24 mouse cellular contexts compared by ENCODE assay signal in the genomic region with DNA sequence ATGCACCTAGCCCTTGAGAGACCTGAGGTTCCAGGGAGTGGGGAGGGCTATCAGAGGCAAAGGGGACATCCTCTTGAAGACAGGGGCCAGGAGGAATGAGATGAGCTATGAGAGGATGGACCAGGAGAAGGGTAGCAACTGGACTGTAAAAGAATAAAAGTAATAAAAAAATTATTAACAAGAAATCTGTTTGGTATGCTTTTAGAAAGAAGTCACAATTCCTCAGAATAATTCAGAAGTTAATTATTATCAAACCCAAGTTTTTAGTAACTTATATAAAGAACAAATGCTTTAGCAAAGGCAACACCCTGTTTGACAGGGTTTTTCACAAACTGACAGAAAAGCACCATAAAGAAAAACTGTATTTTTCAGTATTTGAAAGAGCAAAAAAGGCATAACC. TPM values are rescaled to one million over a fixed set of nuclear protein-coding genes. Genes with fewer than 3 reads are reported as not detected.
A peak's percentile ranks its signal among the peaks of the same experiment; 100 is the strongest.
DNase-seq lines count a peak whose midpoint lies in the region; ATAC-seq and TF ChIP-seq lines count a peak whose summit lies in the region.
"Had no signal": no experiment of that assay in that cellular context is flagged by ENCODE, and none has a peak within 500 bp of the region (broad histone marks: within the 10 kb centered on the region; RNA-seq: fewer than 3 reads in every experiment).

Gene Slc7a12 (plus strand): TSS at position 301 of the 400 bp plus-strand sequence.

- H3K9me3 ChIP-seq in kidney, embryonic 16.5 days (ENCODE audit: low read length), result no peaks in the 10 kb centered on the region
- no peaks in the 10 kb centered on the region for H3K9me3 ChIP-seq in kidney, postnatal 0 days (replicated peaks; ENCODE audit: low read length)
- H3K9me3 ChIP-seq: G1E had no signal

- H3K4me2 ChIP-seq in kidney, embryonic 16.5 days (replicated peaks; ENCODE audit: low read depth, low read length), result no peak within 1 kb of the TSS
- H3K4me2 ChIP-seq in kidney, postnatal 0 days (ENCODE audit: low read length), result no peak within 1 kb of the TSS

- no peak for ATAC-seq in kidney, embryonic 16.5 days (ENCODE audit: low FRiP score, low TSS enrichment)
- ATAC-seq in kidney, postnatal 0 days (replicated peaks; ENCODE audit: low FRiP score, low read depth), result no peak
- ATAC-seq: activated CD4-positive, CD25-positive, alpha-beta regulatory T cell, adult 4 months; CD4-positive, CD25-positive, alpha-beta regulatory T cell, adult 4 months; Patski had no signal

- no peak for TF ChIP-seq POLR2A in kidney, adult 2 months (IDR thresholded peaks at IDR 0.05; ENCODE audit: low read depth, low read length)

- H3K27ac ChIP-seq in kidney, adult 2 months (ENCODE audit: insufficient read depth, low read depth, low read length), result no peak within 1 kb of the TSS
- H3K27ac ChIP-seq in kidney, embryonic 16.5 days (ENCODE audit: low read length), result no peak within 1 kb of the TSS
- no peak within 1 kb of the TSS for H3K27ac ChIP-seq in kidney, postnatal 0 days

- no peaks in the 10 kb centered on the region for H3K36me3 ChIP-seq in kidney, adult 2 months (ENCODE audit: control insufficient read depth, insufficient read depth, low read length)
- H3K36me3 ChIP-seq in kidney, embryonic 16.5 days (ENCODE audit: insufficient read depth, low read length), result no peaks in the 10 kb centered on the region
- no peaks in the 10 kb centered on the region for H3K36me3 ChIP-seq in kidney, postnatal 0 days (ENCODE audit: insufficient read depth, low read length)
- H3K36me3 ChIP-seq: G1E had no signal

- H3K4me1 ChIP-seq in kidney, adult 2 months (ENCODE audit: control insufficient read depth, insufficient read depth, low read length), result peaks cover 8% of the 10 kb centered on the region; the same call in 1 of the 2 replicates
- no peaks in the 10 kb centered on the region for H3K4me1 ChIP-seq in kidney, embryonic 16.5 days (ENCODE audit: insufficient read depth, low read length)
- no peaks in the 10 kb centered on the region for H3K4me1 ChIP-seq in kidney, postnatal 0 days (replicated peaks; ENCODE audit: insufficient read depth, low read length)

- peak; percentile 8 for DNase-seq in kidney, adult 2 months
- no peak for DNase-seq in kidney, adult 18-20 months
- no peak for DNase-seq in kidney, adult 11 months
- no peak for DNase-seq in kidney, postnatal 0 days (ENCODE audit: low spot score)
- DNase-seq in kidney, postnatal 4 days, result no peak
- peak; percentile 11 for DNase-seq in kidney, postnatal 14 days
- no peak for DNase-seq in kidney, adult 9 months
- DNase-seq: adrenal gland, adult 2 months; adrenal gland, adult 8-10 months; adrenal gland, postnatal 10 days; adrenal gland, postnatal 14 days; adrenal gland, postnatal 25 days; adrenal gland, postnatal 36 days; B cell, adult 2 months; cerebellum, adult 11 months; cerebellum, adult 11-12 months had no signal

- no peak within 1 kb of the TSS for H3K4me3 ChIP-seq in kidney, adult 2 months (ENCODE audit: insufficient read depth, low read depth, low read length)
- H3K4me3 ChIP-seq in kidney, embryonic 16.5 days (ENCODE audit: low read length), result no peak within 1 kb of the TSS
- no peak within 1 kb of the TSS for H3K4me3 ChIP-seq in kidney, postnatal 0 days (replicated peaks; ENCODE audit: low read depth, low read length)

- no peaks in the 10 kb centered on the region for H3K27me3 ChIP-seq in kidney, adult 2 months (replicated peaks; ENCODE audit: control insufficient read depth, insufficient read depth, low read length)
- H3K27me3 ChIP-seq in kidney, embryonic 16.5 days (ENCODE audit: insufficient read depth, low read length), result no peaks in the 10 kb centered on the region
- no peaks in the 10 kb centered on the region for H3K27me3 ChIP-seq in kidney, postnatal 0 days (ENCODE audit: insufficient read depth, low read length)
- H3K27me3 ChIP-seq: CH12.LX, Patski had no signal

- H3K9ac ChIP-seq in kidney, embryonic 16.5 days (replicated peaks; ENCODE audit: low read length), result no peak within 1 kb of the TSS
- no peak within 1 kb of the TSS for H3K9ac ChIP-seq in kidney, postnatal 0 days (ENCODE audit: low read depth, low read length)

- TF ChIP-seq CTCF in kidney, adult 2 months (conservative IDR thresholded peaks at IDR 0.05; ENCODE audit: insufficient read depth, insufficient read length, low read depth, low read length), result no peak
- no peak for TF ChIP-seq CTCF in kidney, postnatal 0 days (IDR thresholded peaks at IDR 0.05; ENCODE audit: low read depth)

RNA-seq across cellular contexts. Expression of gene Slc7a12, which starts in this region (rescaled TPM):
- polyA plus RNA-seq in kidney, adult 2 months (2012; rRNA removed), result 134 and 140 TPM in 2 replicates
- 11.9 and 12.3 TPM in 2 replicates for polyA plus RNA-seq in kidney, embryonic 16.5 days (2015; fragmentation: Nextera tagmentation; extraction: Ambion mirVana)
- 55.8 and 56.0 TPM in 2 replicates for polyA plus RNA-seq in kidney, postnatal 0 days (2015; fragmentation: Nextera tagmentation; extraction: Ambion mirVana)
- polyA plus RNA-seq: activated CD4-positive, CD25-positive, alpha-beta regulatory T cell, adult 4 months; adrenal gland, adult 2 months; brain, embryonic 14.5 days; C2C12; CD4-positive, CD25-positive, alpha-beta regulatory T cell, adult 4 months; G1E had no signal

Comparison
In these comparisons a context has a peak if more than half of its experiments do, and no peak if none do; other contexts are left out.
1. DNase-seq: peak in kidney, adult 2 months (single experiment) and kidney, postnatal 14 days (single experiment); none in kidney, adult 18-20 months (single experiment), kidney, adult 11 months (single experiment), kidney, postnatal 0 days (single experiment), kidney, postnatal 4 days (0 of 2) and kidney, adult 9 months (single experiment).